Mouse (Mus musculus): ENCODE results near the gene Uri1.

Gene Uri1

DNA sequence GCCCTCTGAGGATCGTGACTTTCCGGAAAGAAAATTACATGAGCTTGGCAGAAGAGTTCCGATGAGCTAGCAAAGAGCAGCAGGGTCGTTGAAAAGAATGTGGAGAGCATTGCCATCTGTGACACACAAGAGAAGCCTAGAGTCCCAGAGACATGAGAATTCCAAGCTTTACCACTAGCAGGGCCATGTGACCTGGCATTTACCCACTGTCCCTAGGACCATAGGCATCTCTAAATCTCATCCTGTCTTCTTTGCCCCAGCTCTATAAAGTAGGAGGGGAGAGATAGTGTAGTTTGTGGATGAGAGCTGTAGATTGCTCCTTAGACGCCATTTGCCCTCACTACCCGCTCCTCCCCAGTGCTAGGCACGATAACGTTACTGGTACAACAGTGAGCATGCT, at the start of gene Uri1:
Gene Uri1 (minus strand): TSS at position 101 of the 400 bp plus-strand sequence.
- DNase-seq (ENCODE audit: low spot score in 2 of 2): no peak

GRCm38 (mm10) chr7:38071065-38071464, 47.7 kb upstream of the Uri1 start:
- no peak for DNase-seq (ENCODE audit: low spot score in 2 of 2)

DNA sequence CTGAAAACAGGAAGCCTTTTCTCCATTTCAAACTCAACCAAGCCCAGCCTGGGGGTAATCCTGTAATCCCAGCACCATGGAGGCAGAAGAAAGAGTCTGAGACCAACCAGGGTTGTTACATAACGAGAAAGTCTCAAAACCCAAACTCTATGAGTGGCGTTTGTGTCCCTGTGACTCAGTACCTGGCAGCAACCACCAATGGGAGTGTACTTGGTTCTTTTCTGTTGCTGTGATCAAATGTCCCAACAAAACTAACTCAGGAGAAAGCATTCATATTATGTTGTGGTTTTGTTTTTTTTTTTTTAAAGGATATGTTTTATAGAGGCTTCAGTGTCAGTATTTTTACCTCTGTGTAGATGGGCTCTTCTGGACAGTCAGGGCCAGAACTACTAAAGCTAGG, 47.3 kb upstream of the Uri1 start:
- no peak for DNase-seq (ENCODE audit: low spot score in 2 of 2)

GRCm38 (mm10) chr7:38064431-38064830, 41.1 kb upstream of the Uri1 start:
- no peak for DNase-seq (ENCODE audit: low spot score in 2 of 2)

DNA sequence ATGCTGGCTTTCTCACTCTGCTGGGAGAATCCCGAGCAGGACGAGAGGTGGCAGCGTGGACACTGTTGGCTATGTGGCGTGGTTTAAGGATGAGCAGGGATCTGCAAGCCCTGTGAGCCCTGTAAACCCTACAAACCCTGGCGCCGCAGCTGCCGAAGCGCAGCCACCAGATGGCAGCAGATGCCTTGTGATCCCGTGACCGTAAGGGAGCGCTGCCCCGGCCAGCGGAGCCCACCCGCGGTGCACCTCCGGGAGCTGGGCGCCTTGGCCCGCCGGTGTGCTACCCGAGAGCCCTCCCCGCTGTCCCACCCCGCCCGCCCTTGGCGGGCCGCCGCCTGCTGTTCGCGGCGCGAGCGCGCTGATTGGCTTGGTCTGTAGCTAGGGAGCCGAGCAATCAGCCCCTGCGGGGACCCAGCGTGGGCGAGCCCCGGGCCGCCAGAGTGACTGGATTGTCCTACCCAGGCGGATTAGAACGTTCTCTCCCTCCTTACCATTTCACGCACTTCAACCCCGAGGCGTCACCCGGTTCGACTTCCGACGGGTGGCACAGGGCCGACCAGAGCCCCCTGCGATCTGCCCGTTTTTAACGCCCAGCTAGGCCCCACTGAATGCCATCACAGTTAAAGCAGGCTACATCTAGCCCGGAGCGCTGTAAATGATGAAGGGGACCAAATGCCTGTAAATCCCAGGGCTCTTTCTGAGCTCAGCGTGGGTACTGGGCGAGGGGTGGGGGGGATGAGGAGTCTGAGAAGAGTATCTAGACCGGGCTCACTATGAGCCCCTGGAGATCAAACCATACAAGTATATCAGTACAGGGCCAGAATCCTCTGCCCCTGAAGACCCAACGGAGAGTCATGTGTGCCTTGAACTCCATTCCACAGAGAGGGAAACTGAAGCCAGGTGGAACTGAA, 38.0 kb upstream of the Uri1 start:
- peak; percentile 61 to 93 for DNase-seq (ENCODE audit: low spot score in 2 of 2)

- no peak for DNase-seq (ENCODE audit: low spot score in 2 of 2)
Measured at GRCm38 (mm10) chr7:38059636-38060330, 36.4 kb upstream of the Uri1 start.

- no peak for DNase-seq (ENCODE audit: low spot score in 2 of 2)
Measured at GRCm38 (mm10) chr7:38059096-38059495, 35.7 kb upstream of the Uri1 start.

DNA sequence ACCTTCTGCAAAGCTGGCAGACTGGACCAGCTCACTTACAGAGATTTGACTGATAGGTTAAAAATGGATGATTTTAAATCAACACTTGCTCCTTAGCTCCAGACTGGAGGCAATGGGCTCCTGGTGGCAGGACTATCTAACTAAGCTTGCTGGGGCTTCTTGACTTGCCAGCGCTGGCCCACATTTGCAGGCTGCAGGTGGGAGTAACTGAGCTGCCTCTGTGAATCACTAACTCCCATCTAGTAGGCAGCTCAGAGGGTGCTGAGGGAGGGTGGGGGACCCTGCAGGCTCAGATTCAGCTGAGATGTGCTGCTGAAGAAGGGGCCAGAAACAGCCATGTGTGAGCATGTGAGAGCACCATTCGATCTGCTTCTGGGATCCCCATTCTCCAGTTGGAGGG, 32.6 kb upstream of the Uri1 start:
- DNase-seq (ENCODE audit: low spot score in 2 of 2): peak in 1 of 2 experiments; percentile 39

DNA sequence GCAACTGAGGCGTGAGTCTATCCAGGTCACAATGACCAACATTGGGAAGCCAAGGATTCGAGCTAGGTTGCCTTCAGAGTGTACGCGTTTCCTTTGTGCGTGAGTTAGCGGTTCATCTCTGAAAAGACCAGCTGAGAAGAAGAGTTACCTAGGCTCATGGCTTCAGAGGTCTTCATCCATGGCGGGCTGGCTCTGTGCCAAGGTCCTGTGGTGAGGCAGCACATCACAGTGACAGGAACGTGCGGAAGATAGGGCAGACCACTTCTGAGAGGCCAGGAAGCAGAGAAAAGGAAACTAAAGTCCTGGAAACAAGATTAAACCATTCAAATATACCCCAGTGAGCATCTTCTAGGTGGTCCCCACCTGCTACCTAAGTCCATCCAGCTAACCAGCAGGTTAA, 30.9 kb upstream of the Uri1 start:
- no peak for DNase-seq (ENCODE audit: low spot score in 2 of 2)

DNA sequence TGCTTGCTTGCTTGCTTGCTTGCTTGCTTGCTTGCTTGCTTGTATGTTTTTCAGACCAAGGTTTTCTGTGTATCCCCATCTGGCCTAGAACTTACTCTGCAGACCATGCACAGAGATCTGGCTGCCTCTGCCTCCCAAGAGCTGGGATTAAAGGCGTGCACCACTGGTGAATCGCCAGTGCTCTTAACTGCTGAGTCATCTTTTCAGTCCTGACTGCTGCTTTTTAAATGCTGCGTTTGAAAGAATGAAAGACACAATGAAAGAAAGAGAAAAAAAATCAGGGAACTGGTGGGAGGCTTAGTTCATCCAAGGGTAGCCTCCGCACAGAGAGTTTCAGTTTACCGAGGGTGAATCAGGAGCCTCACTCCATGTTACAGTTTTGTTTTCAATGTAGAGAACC, 23.9 kb upstream of the Uri1 start:
- no peak for DNase-seq (ENCODE audit: low spot score in 2 of 2)

DNA sequence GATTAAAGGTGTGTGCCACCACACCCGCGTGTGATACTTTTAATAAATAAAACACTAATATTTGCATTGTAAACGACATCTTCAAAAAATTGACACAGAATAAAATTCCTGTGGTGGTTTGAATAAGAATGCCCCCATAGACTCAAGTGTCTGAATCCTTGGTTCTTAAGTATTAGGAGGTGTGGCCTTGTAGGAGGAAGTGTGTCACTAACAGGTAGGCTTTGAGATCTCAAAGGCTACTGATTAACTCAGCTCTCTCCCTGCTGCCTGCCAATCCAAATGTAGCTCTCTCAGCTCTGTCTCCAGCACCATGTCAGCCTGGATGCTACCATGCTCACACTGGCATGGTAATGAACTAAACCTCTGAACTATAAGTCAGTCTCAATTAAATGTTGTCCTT, 17.9 kb upstream of the Uri1 start:
- no peak for DNase-seq (ENCODE audit: low spot score in 2 of 2)

GRCm38 (mm10) chr7:38037586-38037985, 14.2 kb upstream of the Uri1 start:
- DNase-seq (ENCODE audit: low spot score in 2 of 2): no peak

GRCm38 (mm10) chr7:38031183-38031582, 7.8 kb upstream of the Uri1 start:
- DNase-seq (ENCODE audit: low spot score in 2 of 2): no peak

GRCm38 (mm10) chr7:38030606-38031005, 7.3 kb upstream of the Uri1 start:
- DNase-seq (ENCODE audit: low spot score in 2 of 2): no peak

- DNase-seq (ENCODE audit: low spot score in 2 of 2): no peak
Measured at GRCm38 (mm10) chr7:38029986-38030385, 6.6 kb upstream of the Uri1 start.

- no peak for DNase-seq (ENCODE audit: low spot score in 2 of 2)
Measured at GRCm38 (mm10) chr7:38029083-38029482, 5.7 kb upstream of the Uri1 start.

- no peak for DNase-seq (ENCODE audit: low spot score in 2 of 2)
Measured at GRCm38 (mm10) chr7:38027940-38028600, 4.7 kb upstream of the Uri1 start.

GRCm38 (mm10) chr7:38024839-38025238, 1.5 kb upstream of the Uri1 start:
- no peak for DNase-seq (ENCODE audit: low spot score in 2 of 2)

GRCm38 (mm10) chr7:38019770-38020169, 3.6 kb downstream of the Uri1 start:
- DNase-seq (ENCODE audit: low spot score in 2 of 2): no peak

- DNase-seq (ENCODE audit: low spot score in 2 of 2): peak; percentile 62 to 85
Measured at GRCm38 (mm10) chr7:38019369-38019749, 4.0 kb downstream of the Uri1 start.

DNA sequence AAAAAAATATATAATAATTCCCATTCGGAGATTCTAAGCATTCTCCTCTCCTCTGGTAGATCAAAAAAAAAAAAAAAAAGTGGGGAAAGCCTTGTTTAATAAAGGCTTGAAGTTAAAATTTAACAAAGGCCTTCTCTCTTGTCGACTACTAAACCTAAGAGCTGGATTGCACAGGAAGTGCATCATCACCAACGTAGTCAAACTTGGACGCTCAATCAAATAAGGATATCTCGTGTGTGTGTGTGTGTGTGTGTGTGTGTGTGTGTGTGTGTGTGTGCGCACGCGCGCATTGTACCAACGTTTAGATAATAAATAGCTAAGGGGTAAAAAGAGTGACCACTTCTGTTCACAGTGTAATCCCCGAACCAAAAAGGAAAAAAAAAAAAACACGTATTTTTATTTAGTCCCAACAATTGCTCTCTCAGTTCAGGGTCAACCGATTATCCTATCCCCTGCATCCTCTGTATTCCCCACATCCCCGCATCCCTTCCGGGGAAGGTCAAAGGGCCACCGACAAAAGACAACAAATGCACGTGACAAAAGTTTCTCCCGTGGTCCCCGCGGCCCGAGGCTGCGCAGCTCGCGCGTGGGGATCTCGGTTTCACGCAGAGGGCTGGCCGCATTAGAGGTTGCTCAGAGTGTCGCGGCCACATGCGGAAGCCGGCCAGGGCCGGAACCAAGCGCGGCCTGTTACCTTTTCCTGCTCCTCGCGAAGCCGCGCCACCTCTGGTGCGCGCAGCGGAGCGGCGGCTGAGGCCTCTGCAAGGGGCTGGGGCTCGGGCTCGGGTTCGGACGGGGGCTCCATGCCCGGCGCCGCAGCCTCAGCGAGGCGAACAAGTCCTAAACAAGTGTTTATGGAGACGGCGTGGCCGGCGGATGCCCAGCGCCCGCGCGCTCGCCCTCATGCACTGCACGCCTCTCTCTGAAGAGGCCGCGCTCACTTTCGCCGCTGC, 4.7 kb downstream of the Uri1 start:
- DNase-seq (ENCODE audit: low spot score in 2 of 2): peak; percentile 33 to 48
